Mouse (Mus musculus): ENCODE data around the gene Ccr9.

DNA sequence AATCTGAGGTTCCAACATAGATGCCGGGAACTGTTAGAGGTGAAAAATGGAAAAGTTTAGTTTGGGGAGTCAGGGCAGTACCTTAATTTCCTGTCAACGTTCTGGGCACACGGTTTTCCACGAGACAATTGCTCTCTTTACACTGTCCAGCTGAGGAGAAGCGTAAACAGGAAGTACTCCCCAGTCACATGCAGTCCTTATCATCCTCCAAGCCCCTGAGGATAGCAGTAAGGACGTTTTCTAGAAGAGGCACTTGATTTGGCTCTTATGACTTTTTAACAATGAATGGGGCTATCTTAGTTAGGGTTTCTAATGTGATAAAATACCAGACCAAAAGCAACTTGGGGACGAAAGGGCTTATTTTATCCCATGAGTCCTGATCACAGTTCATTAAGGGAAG is 130.3 kb downstream of the Ccr9 start:
- no peak for TF ChIP-seq CTCF (conservative IDR thresholded peaks at IDR 0.05; ENCODE audit: low read length)
- no peak for TF ChIP-seq POU5F1 (IDR thresholded peaks at IDR 0.05; ENCODE audit: borderline replicate concordance, low read length)
